1 mouse cellular context compared by ENCODE assay signal in genomic region chr2:52900780-52901179, GRCm38 (mm10).
TF ChIP-seq lines count a peak whose summit lies in the region.

No protein-coding gene starts in this region.

TF ChIP-seq in MEL, 35 proteins besides CTCF, POLR2A, EP300 and RAD21 (continued from another document):
- no peak for TF ChIP-seq MEF2A (IDR thresholded peaks at IDR 0.05; ENCODE audit: extremely low read depth, insufficient replicate concordance, low read depth, low read length, poor library complexity, severe bottlenecking)
- TF ChIP-seq CHD2 (IDR thresholded peaks at IDR 0.05; ENCODE audit: low read length), result no peak
- TF ChIP-seq GABPA (IDR thresholded peaks at IDR 0.05; ENCODE audit: low read depth, low read length), result no peak
- TF ChIP-seq MYB (IDR thresholded peaks at IDR 0.05; ENCODE audit: low read depth, low read length), result no peak
- TF ChIP-seq MAFK (IDR thresholded peaks at IDR 0.05; ENCODE audit: borderline replicate concordance, low read depth, low read length), result no peak
- no peak for TF ChIP-seq ZNF384 (IDR thresholded peaks at IDR 0.05; ENCODE audit: low read depth, low read length)
- TF ChIP-seq ETS1 (IDR thresholded peaks at IDR 0.05; ENCODE audit: low read depth, low read length), result no peak
- no peak for TF ChIP-seq SIN3A (IDR thresholded peaks at IDR 0.05; ENCODE audit: low read length)
